Mouse (Mus musculus): ENCODE data around the gene Hist1h2ad.
"Not testable (repeated sequence)": the region's sequence is repeated elsewhere in the genome, so short reads cannot be mapped to it uniquely, and the experiment has no call there.

Gene Hist1h2ad

DNA sequence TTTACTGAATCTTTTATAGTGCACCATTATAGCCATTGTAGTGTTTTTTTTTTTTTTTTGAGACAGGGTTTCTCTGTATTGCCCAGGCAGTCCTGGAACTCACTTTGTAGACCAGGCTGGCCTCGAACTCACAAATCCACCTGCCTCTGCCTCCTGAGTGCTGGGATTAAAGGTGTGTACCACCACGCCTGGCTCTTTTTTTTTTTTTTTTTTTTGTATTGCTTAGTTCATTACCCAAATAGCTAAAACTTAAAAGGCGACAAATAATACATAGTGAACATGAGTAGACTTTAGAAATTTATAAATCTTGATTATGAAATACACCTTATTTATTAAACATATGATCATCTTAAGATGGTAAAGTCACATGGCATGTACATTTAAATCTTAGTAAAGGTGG, 32.7 kb upstream of the Hist1h2ad start:
- no peak for DNase-seq (ENCODE audit: low read depth, low spot score)

DNA sequence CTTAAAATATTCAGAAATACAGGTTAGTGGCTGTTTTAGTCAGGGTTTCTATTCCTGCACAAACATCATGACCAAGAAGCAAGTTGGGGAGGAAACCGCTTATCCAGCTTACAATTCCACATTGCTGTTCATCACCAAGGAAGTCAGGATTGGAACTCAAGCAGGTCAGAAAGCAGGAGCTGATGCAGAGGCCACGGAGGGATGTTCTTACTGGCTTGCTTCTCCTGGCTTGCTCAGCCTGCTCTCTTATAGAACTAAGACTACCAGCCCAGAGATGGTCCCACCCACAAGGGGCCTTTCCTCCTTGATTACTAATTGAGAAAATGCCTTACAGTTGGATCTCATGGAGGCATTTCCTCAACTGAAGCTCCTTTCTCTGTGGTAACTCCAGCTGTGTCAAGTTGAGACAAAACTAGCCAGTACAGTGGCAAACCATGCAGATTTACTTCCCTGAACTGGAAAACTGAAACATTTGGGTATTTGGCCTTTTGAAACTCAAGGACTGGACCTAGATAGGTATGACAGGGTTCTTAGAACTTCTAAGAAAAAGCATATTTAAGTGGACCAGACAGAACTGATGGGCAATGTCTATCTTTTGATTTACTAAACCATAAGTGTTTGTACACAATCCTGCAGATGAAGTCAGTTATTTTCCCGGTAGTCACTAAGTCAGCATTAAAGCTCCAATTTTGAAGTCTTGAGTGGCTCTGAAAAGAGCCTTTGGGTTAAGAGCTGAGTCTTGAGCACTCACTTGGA, 31.8 kb upstream of the Hist1h2ad start:
- DNase-seq (ENCODE audit: low read depth, low spot score) = not testable (repeated sequence)

DNA sequence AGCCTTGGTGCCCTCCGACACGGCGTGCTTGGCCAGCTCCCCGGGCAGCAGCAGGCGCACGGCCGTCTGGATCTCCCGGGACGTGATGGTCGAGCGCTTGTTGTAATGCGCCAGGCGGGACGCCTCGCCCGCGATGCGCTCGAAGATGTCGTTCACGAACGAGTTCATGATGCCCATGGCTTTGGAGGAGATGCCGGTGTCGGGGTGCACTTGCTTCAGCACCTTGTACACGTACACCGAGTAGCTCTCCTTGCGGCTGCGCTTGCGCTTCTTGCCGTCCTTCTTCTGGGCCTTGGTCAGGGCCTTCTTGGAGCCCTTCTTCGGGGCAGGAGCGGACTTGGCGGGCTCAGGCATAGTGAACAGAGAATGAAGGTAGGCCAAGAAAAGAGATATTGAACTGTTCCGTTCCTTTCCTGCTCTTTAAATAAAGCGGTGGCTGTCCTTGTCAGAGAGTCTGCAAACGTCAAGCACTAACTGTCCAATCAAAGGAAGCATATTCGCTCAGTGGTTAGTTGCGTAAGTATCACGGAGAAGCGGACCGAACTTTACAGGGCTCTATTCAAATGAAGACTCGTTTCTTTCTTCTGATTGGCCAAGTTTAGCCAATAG, 31.1 kb upstream of the Hist1h2ad start, which contains the start of gene Hist1h2bh:
TSS of gene Hist1h2bh (minus strand) at position 394 of the 609 bp plus-strand sequence.
- peak; percentile 98 for DNase-seq (ENCODE audit: low read depth, low spot score)

DNA sequence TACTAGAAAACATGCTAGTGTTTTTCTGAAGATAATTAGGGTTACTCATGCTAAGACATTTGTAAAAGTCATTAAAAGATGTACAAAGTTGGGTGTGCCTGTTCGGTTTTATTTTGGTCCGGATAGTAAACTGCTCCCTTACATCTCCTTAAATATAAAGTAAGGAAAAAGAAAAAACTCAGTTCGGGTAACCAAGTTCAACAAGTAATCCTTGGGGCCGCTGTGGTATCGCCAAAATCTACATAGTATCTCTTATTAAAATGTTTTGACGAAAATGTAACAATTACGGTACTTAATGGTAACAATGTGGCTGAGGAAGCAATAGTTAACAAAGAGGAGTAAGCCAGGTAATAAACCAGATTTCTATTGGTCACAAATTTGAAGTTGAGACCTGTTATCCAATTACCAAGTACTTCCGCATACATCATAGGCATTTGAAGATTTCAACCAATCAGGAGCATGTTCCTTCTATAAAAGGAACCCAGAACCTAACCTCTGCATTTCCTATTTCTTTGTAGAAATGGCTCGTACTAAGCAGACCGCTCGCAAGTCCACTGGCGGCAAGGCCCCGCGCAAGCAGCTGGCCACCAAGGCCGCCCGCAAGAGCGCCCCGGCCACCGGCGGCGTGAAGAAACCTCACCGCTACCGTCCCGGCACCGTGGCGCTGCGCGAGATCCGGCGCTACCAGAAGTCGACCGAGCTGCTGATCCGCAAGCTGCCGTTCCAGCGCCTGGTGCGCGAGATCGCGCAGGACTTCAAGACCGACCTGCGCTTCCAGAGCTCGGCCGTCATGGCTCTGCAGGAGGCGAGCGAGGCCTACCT, 30.0 kb upstream of the Hist1h2ad start, which contains the start of gene Hist1h3f:
TSS of gene Hist1h3f (plus strand) at position 88 of the 822 bp plus-strand sequence.
- peak; percentile 98 for DNase-seq (ENCODE audit: low read depth, low spot score)

DNA sequence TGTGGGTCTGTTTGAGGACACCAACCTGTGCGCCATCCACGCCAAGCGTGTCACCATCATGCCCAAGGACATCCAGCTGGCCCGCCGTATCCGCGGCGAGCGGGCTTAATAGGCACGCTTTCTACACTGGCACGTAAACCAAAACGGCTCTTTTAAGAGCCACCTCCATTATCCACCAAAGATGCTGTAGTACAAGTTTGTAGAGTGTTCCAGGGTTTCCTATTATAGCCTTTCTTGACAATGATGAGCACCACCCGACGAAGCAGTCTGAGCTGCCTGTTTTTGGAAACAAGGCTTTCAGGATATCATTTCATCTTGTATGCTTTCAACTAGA, 29.4 kb upstream of the Hist1h2ad start:
- not testable (repeated sequence) for DNase-seq (ENCODE audit: low read depth, low spot score)

DNA sequence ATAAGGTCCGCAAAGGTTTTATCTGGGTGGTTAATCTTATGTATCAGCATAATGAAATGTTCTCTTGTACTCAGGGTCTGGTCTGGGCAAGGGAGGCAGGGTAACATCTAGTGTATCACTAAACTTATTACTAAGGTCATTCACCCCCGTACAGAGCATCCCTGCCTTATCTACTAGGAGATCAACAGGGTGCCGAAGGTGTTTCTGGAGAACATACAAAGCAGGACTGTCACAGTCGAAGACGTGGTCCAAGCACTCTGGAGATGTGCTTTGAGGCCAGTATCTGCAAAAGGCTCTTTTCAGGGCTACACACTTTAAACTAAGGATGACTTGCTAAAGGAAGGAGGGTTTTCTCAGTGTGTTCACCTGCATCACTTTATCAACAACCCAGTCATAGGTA, 27.5 kb upstream of the Hist1h2ad start:
- no peak for DNase-seq (ENCODE audit: low read depth, low spot score)

DNA sequence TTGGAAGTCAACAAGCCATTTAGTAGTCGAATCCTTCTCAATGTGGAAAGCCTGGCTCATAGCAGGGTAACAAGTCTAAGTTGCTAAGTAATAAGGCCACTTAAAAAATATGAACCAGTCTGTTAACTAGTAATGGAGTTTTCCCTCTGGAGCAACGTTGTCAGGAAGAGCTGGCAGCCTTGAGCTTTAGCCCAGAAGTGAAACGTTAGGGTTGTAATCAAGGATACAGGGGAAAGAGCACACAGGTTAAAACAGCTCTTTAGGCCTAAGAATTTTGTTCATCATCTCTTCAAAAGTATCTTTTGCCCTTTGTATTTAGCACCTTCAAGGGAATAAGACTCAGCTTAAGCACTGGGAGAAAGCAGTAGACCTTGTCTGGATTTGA, 23.4 kb upstream of the Hist1h2ad start:
- DNase-seq (ENCODE audit: low read depth, low spot score) = no peak

DNA sequence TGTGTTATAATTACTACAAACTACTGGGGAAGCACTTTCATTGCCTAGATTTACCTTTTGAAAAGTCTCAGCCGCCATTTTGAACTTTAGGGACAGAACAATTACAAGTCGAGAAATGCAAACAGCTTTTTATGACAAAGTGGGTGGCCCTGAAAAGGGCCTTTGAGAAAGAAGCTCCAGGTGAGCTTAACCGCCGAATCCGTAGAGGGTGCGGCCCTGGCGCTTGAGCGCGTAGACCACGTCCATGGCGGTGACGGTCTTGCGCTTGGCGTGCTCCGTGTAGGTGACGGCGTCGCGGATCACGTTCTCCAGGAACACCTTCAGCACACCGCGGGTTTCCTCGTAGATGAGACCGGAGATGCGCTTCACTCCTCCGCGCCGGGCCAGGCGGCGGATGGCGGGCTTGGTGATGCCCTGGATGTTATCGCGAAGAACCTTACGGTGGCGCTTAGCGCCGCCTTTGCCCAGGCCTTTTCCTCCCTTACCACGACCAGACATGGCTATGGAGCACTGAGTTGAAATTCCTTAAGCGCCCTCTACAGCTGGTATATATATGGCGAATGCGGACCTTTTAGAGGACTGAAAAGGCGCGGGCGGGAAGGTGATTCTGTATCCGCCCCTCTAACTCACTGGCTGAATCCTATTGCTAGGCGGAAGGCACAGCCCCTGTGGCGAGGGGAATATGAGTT, 22.9 kb upstream of the Hist1h2ad start, which contains the start of gene Hist1h4f:
TSS of gene Hist1h4f (minus strand) at position 503 of the 689 bp plus-strand sequence.
- DNase-seq (ENCODE audit: low read depth, low spot score) = peak; percentile 98

DNA sequence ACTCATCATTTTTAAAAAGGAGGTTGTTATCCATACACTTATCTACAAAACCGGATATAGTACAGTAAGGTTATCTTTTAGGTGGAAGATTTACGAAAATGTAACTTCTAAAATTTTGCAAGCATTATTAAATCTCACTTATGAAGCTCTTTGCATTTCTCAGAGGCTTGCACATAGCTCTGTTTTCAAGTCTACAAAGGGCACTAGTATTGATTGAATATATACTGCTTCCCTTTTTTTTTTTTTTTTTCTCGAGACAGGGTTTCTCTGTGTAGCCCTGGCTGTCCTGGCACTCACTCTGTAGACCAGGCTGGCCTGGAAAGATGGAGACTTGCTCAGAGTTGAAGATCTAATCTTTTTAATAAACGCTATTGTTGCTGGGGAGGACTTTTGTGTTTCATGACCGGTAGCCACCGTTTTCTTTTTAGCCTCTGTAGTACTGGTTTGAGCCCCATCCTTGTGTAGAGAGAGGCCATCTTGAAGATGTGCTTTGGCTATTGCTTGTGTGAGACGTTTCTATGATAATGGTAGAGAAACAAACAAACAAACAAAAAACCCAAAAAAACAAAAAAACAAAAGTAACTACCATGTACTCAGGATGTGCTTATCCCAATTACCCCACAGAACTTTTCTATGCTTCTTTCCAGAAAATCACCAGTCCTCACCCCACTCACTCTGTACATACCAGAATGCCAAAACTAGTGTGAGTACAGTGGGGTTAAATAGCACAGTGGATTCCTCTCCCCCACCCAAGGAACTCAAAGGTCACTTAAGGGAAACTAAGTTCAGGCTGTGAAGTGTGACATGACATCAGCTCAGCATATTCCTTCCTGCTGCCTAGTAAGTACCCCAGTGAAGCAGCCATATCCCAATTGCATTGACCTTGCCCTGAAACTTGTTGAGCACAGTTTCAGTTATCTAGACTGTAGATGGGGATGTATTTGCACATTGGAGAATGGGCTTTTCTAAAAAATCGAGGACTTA, 22.0 kb upstream of the Hist1h2ad start:
- no peak for DNase-seq (ENCODE audit: low read depth, low spot score)

DNA sequence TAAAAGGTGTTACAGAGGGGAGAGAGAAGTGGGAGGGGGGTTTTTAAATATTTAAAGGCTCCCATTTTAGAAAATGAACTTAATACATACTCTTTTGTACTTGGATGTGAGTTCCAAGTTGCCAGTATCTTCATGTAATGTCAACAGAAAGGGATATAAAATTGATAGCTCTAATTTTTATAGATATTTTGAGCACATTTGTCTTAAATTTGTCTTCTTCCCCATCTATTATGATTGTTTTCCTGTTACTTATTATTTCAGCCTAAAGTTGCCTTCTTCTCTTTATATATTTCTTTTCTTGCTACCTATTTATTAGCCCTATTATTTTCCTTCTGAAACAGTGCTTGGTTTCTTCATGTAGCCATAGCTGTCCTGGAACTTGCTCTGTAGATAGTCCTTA, 21.2 kb upstream of the Hist1h2ad start, which contains the start of gene Hist1h1d:
TSS of gene Hist1h1d (plus strand) at position 301 of the 400 bp plus-strand sequence.
- DNase-seq (ENCODE audit: low read depth, low spot score) = no peak

DNA sequence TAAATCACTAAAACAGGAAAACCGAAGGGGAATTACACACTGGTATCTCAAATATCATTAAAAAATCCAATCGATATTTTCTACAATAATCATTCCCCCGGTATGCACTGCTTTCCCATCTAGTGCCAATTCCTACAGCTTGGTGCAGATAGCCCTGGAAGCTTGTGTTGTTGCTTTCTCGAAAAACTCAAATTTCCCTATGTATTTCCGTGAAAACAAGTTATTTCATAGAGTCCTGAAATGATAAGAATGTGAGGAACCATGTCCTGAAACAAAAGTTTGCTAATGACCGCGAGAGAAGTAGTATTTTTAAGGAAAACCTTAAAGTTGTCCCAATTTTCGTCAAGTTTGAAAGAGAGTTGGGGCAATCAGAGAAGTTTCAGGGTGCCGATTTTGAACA, 19.8 kb upstream of the Hist1h2ad start:
- DNase-seq (ENCODE audit: low read depth, low spot score) = no peak

DNA sequence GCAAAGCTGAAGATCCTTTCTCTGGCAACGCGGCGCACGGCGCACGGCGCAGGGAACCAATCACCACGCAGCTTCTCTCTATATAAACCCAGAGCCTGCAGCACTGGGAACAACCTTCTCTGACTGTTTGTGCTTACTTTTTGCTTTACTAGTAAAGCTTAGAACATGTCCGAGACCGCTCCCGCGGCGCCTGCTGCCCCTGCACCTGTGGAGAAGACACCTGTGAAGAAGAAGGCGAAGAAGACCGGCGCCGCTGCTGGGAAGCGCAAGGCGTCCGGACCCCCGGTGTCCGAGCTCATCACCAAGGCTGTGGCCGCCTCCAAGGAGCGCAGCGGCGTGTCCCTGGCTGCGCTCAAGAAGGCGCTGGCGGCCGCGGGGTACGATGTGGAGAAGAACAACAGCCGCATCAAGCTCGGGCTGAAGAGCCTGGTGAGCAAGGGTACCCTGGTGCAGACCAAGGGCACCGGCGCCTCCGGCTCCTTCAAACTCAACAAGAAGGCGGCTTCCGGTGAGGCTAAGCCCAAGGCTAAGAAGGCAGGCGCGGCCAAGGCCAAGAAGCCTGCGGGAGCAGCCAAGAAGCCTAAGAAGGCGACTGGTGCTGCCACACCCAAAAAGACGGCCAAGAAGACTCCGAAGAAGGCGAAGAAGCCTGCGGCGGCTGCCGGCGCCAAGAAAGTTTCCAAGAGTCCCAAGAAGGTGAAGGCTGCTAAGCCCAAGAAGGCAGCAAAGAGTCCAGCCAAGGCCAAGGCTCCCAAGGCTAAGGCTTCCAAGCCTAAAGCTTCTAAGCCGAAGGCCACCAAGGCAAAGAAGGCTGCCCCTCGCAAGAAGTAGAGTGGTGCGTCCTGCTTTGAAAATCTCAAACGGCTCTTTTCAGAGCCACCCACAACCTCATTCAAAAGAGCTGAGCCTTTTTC, 19.0 kb upstream of the Hist1h2ad start:
- DNase-seq (ENCODE audit: low read depth, low spot score) = no peak

DNA sequence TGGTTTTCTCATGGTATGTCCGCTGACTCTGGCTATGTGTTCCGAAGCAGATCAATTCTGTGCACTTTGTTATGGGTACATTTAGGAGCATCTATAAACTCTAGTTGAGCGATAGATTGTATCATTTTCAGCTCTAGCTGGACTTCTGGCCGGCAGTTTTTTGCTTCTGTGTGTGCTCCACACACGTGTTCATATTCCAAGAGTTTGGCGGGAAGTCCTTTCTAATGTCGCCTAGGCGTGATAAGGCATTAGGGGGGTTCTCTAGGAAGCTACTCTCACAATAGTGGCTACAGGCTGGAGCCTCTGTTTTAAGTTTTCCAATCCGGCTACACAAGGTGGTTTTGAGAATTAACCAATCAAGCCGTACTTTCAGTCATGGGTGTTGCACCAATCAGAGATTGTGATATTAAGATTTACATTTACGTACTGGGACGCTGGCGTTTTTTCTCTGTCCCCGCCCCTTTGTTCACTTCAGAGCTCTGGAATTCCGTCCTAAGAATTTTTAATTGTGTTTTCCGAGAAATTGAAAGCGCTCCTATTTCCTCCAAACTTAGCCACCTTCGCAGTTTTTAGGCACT, 18.3 kb upstream of the Hist1h2ad start:
- DNase-seq (ENCODE audit: low read depth, low spot score) = peak; percentile 96

DNA sequence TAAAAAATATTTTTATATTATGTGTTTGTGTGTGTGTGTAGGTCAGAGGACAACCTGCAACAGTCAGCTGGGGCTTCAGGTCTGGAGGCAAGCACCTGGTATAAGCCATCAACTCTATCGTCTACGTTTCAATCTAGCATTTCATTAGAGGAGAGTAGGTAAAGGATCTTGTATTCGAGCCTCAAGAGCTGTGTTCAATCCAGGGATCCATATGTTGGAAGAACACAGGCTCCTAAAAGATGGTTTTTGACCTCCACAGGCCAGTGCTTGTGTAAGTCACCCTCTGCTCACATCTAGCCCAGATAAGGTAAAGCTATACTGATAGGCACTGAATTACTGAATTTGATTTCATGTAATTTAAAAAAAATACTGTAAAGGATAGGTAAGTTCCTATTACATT, 17.3 kb upstream of the Hist1h2ad start:
- no peak for DNase-seq (ENCODE audit: low read depth, low spot score)

DNA sequence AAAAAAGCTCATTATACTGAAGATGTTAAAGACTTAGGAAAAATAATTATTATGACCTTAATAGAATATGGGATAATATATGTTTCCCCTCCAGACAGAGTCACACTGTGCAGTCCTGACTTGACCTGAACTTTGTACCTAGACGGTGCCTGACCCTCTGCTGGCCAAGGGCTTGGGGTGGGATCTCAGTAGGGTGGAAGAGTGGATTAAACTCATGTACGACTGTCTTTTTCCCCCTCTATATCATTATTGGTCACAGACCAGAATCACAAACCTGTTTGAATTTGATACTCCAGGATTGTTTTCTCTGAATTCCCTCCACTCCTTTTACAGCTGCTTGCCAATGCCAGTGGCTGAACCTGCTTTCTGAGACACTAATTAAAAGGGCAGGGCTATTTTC, 13.5 kb upstream of the Hist1h2ad start:
- not testable (repeated sequence) for DNase-seq (ENCODE audit: low read depth, low spot score)

DNA sequence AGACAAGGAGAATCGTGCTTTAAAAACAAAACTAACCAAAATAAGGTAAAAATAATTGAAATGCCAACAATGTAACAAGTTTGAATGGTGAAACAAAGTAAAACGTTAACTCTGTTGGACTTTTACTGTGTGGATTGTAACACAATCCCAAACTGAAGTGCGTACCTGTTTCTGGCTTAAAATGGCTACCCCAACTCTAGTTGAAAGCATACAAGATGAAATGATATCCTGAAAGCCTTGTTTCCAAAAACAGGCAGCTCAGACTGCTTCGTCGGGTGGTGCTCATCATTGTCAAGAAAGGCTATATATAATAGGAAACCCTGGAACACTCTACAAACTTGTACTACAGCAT, 12.7 kb upstream of the Hist1h2ad start:
- DNase-seq (ENCODE audit: low read depth, low spot score) = not testable (repeated sequence)

DNA sequence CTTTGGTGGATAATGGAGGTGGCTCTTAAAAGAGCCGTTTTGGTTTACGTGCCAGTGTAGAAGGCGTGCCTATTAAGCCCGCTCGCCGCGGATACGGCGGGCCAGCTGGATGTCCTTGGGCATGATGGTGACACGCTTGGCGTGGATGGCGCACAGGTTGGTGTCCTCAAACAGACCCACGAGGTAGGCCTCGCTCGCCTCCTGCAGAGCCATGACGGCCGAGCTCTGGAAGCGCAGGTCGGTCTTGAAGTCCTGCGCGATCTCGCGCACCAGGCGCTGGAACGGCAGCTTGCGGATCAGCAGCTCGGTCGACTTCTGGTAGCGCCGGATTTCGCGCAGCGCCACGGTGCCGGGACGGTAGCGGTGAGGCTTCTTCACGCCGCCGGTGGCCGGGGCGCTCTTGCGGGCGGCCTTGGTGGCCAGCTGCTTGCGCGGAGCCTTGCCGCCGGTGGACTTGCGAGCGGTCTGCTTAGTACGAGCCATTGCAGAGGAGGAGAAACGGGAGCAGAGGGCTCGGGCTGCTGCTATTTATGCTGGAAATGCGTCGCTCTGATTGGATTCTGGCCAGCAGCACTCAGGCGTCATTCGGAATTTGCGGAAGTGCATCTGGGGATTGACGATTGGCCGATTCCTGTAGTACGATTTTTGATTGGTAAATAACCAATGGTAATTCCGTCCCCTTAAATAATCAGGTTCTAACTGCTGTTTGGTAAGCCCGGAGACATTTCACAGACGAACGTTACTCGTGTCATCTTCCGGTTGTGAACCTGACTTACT, 12.1 kb upstream of the Hist1h2ad start, which contains the start of gene Hist1h3e:
TSS of gene Hist1h3e (minus strand) at position 487 of the 777 bp plus-strand sequence.
- peak; percentile 100 for DNase-seq (ENCODE audit: low read depth, low spot score)
